Mouse (Mus musculus) hindbrain, embryonic 11.5 days (tissue): ENCODE results near the gene Lrrtm1. TPM values are rescaled to one million over a fixed set of nuclear protein-coding genes. Genes with fewer than 3 reads are reported as not detected.

Experiments used
- ATAC-seq: fragments of 200-750 bp; cut with Nextera tagmentation; 2 replicates; pipeline ENCODE4 v1.8.0; 2017; ENCODE audit warnings: mild to moderate bottlenecking, moderate TSS enrichment, moderate library complexity; ENCODE audit not compliant: low FRiP score
- DNase-seq: peaks from one replicate; pipeline ENCODE4 v3.0.0-alpha.2; 2015; ENCODE audit warnings: low spot score
- H3K27ac ChIP-seq: fragments of 300-500 bp; sonication (generic); 2 replicates; pipeline ENCODE4 v1.5.1; 2014; ENCODE audit warnings: mild to moderate bottlenecking, low read depth, low read length
- H3K27me3 ChIP-seq: fragments of 300-500 bp; sonication (generic); 2 replicates; pipeline ENCODE4 v1.6.1; 2014; ENCODE audit warnings: mild to moderate bottlenecking, low read length, moderate library complexity, mixed read lengths; ENCODE audit not compliant: control insufficient read depth, insufficient read depth
- H3K36me3 ChIP-seq: fragments of 300-500 bp; sonication (generic); 2 replicates; pipeline ENCODE4 v1.6.1; 2014; ENCODE audit warnings: mild to moderate bottlenecking, low read length, moderate library complexity, mixed read lengths; ENCODE audit not compliant: control insufficient read depth, insufficient read depth
- H3K4me1 ChIP-seq: fragments of 300-500 bp; sonication (generic); replicated peaks from 2 replicates; pipeline ENCODE4 v1.6.1; 2014; ENCODE audit warnings: low read length, mixed read lengths; ENCODE audit not compliant: control insufficient read depth, insufficient read depth
- H3K4me2 ChIP-seq: fragments of 300-500 bp; sonication (generic); replicated peaks from 2 replicates; pipeline ENCODE4 v1.6.1; 2014; ENCODE audit warnings: mild to moderate bottlenecking, low read depth, low read length
- H3K4me3 ChIP-seq: fragments of 300-500 bp; sonication (generic); 2 replicates; pipeline ENCODE4 v1.5.1; 2014; ENCODE audit warnings: low read depth, low read length
- H3K9ac ChIP-seq: fragments of 300-500 bp; sonication (generic); 2 replicates; pipeline ENCODE4 v1.6.1; 2014; ENCODE audit warnings: low read depth, low read length
- H3K9me3 ChIP-seq: fragments of 300-500 bp; sonication (generic); 2 replicates; pipeline ENCODE4 v1.6.1; 2016; ENCODE audit warnings: low read length; ENCODE audit not compliant: control insufficient read depth
- WGBS: fragments of 180-500 bp; shearing (Covaris S2); extraction: QIAGEN DNeasy Blood & Tissue Kit; methylation state at CpG from one replicate; pipeline ENCODE4 v1.1.7; 2014; 5-methylcytosine and 5-hydroxymethylcytosine counted together
- polyA plus RNA-seq: library from polyadenylated mRNA; unstranded; fragments of >200 nt; fragmentation: Nextera tagmentation; extraction: Ambion mirVana; gene quantifications from 2 replicates; pipeline ENCODE4 v1.2.1, GENCODE M21; 2014

Gene Lrrtm1
- polyA plus RNA-seq, 1 experiment from 2014 or later = 8.6 TPM

- DNase-seq = no peak
- H3K36me3 ChIP-seq = no peaks in the 10 kb centered on the region
- 86% methylated on average over 5 of the region's 5 CpGs for WGBS
Observed at GRCm38 (mm10) chr6:77286317-77286716, 43.8 kb downstream of the Lrrtm1 start.

GRCm38 (mm10) chr6:77288402-77288801 is 45.9 kb downstream of the Lrrtm1 start:
- Histone ChIP-seq H3K4me2 (no peak overlapping the region), H3K4me1 (no peaks in the 10 kb centered on the region), H3K9ac (no peak overlapping the region), H3K27me3 (no peaks in the 10 kb centered on the region), H3K36me3 (no peaks in the 10 kb centered on the region), H3K4me3 (no peak overlapping the region), H3K9me3 (no peaks in the 10 kb centered on the region), H3K27ac (no peak overlapping the region)
- no peak for DNase-seq
- ATAC-seq = no peak

More at GRCm38 (mm10) chr6:77286317-77286716, 43.8 kb downstream of the Lrrtm1 start:
- Histone ChIP-seq H3K9ac (no peak overlapping the region), H3K4me3 (no peak overlapping the region), H3K9me3 (no peaks in the 10 kb centered on the region), H3K27me3 (no peaks in the 10 kb centered on the region), H3K27ac (no peak overlapping the region), H3K4me2 (no peak overlapping the region), H3K4me1 (no peaks in the 10 kb centered on the region)
- no peak for ATAC-seq

- no peaks in the 10 kb centered on the region for H3K4me1 ChIP-seq
- no peaks in the 10 kb centered on the region for H3K9me3 ChIP-seq
- no peak overlapping the region for H3K4me2 ChIP-seq
- no peak overlapping the region for H3K9ac ChIP-seq
- H3K27me3 ChIP-seq = no peaks in the 10 kb centered on the region
- ATAC-seq (no peak), DNase-seq (no peak)
- no peak overlapping the region for H3K27ac ChIP-seq
- H3K36me3 ChIP-seq = no peaks in the 10 kb centered on the region
- no peak overlapping the region for H3K4me3 ChIP-seq
- 68% methylated on average over 6 of the region's 6 CpGs for WGBS
Observed at GRCm38 (mm10) chr6:77291415-77291814, 48.9 kb downstream of the Lrrtm1 start.

- Histone ChIP-seq H3K36me3 (no peaks in the 10 kb centered on the region), H3K27ac (no peak overlapping the region), H3K4me3 (no peak overlapping the region), H3K4me2 (no peak overlapping the region), H3K9ac (no peak overlapping the region), H3K4me1 (no peaks in the 10 kb centered on the region), H3K27me3 (no peaks in the 10 kb centered on the region), H3K9me3 (no peaks in the 10 kb centered on the region)
- WGBS = 78% methylated on average over 1 of the region's 1 CpGs
- no peak for ATAC-seq
- no peak for DNase-seq
Observed at GRCm38 (mm10) chr6:77301305-77301704, 58.8 kb downstream of the Lrrtm1 start.

GRCm38 (mm10) chr6:77306796-77307195 is 64.3 kb downstream of the Lrrtm1 start:
- H3K4me2 ChIP-seq = no peak overlapping the region
- 85% methylated on average over 3 of the region's 3 CpGs for WGBS
- no peak overlapping the region for H3K4me3 ChIP-seq
- ATAC-seq (no peak), DNase-seq (no peak)
- H3K4me1 ChIP-seq = no peaks in the 10 kb centered on the region
- no peaks in the 10 kb centered on the region for H3K9me3 ChIP-seq
- H3K27me3 ChIP-seq = no peaks in the 10 kb centered on the region
- H3K36me3 ChIP-seq = no peaks in the 10 kb centered on the region
- no peak overlapping the region for H3K9ac ChIP-seq
- H3K27ac ChIP-seq = no peak overlapping the region
